In genomic region chr9:118416032-118416431, GRCm38 (mm10) we compare ENCODE assay signal across 16 mouse cellular contexts.
"Had no signal": no experiment of that assay in that cellular context is flagged by ENCODE, and none has a peak within 500 bp of the region (broad histone marks: within the 10 kb centered on the region; RNA-seq: fewer than 3 reads in every experiment).

No protein-coding gene starts in this region.

- DNase-seq: left cerebral cortex, postnatal 4 days; liver; liver, embryonic 13.5 days; liver, postnatal 0 days; lung, adult 2 months; lung, embryonic 14.5 days; lung, postnatal 10 days; lung, postnatal 14 days; lung, postnatal 36 days; lung, postnatal 4 days; midbrain, embryonic 14.5 days had no signal

- ATAC-seq: liver, embryonic 12.5 days; liver, postnatal 0 days; lung, postnatal 0 days; midbrain, embryonic 13.5 days; midbrain, embryonic 15.5 days; midbrain, embryonic 16.5 days had no signal
